Mouse (Mus musculus): ENCODE data around the gene Tubb5. TPM values are rescaled to one million over a fixed set of nuclear protein-coding genes. Genes with fewer than 3 reads are reported as not detected.
A peak's percentile ranks its signal among the peaks of the same experiment; 100 is the strongest.

Tubb5 gene
- polyA plus RNA-seq, 1 experiment from 2014 or later: 567 TPM

DNA sequence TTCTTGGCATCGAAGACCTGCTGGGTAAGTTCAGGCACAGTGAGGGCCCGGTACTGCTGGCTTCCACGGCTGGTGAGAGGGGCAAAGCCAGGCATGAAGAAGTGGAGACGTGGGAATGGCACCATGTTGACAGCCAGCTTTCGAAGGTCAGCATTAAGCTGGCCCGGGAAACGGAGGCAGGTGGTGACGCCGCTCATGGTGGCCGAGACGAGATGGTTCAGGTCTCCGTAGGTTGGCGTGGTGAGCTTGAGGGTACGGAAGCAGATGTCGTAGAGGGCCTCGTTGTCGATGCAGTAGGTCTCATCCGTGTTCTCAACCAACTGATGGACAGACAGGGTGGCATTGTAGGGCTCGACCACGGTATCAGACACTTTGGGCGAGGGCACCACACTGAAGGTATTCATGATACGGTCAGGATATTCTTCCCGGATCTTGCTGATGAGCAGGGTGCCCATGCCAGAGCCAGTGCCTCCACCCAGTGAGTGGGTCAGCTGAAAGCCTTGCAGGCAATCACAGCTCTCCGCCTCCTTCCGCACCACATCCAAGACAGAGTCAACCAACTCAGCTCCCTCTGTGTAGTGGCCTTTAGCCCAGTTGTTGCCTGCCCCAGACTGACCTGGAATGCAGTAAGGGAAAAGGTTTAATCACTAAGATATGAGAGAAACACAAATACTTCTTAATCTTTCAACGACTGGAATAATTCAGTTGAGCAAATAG, 2.5 kb downstream of the Tubb5 start:
- peaks cover 40% of the 10 kb centered on the region for H3K4me1 ChIP-seq (replicated peaks)
- peak overlapping the region; percentile 96; the same call in 1 of the 2 replicates for H3K27ac ChIP-seq
- H3K36me3 ChIP-seq: peaks cover 53% of the 10 kb centered on the region
- H3K4me2 ChIP-seq: peak overlapping the region; percentile 77
- H3K27me3 ChIP-seq: no peaks in the 10 kb centered on the region
- no peaks in the 10 kb centered on the region for H3K9me3 ChIP-seq (replicated peaks)
- H3K9ac ChIP-seq: peak overlapping the region; percentile 85
- WGBS: 70% methylated on average over 26 of the region's 26 CpGs
- H3K4me3 ChIP-seq: peak overlapping the region; percentile 68
- no peak for ATAC-seq (replicated peaks; ENCODE audit: insufficient number of reproducible peaks, insufficient read depth, low FRiP score, low read depth)

DNA sequence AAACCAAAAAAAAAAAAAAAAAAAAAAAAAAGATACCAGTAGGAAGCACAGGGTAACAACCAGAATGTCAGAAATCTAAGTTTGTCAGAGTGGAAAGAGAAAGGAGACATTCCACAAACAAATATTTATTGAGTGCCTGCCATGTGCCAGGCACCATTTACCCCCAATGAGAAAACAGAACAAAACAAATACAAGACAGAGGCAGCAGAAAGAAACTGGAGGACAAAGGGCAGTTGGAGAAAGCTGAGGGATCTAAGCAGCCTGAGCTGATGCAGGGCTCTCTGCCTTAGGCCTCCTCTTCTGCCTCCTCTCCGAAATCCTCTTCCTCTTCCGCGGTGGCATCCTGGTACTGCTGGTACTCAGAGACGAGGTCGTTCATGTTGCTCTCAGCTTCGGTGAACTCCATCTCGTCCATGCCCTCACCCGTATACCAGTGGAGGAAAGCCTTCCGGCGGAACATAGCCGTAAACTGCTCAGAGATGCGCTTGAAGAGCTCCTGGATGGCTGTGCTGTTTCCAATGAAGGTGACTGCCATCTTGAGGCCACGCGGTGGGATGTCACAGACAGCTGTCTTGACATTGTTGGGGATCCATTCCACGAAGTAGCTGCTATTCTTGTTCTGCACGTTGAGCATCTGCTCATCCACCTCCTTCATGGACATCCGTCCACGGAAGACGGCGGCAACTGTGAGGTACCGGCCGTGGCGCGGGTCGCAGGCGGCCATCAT, 3.2 kb downstream of the Tubb5 start:
- H3K27me3 ChIP-seq: no peaks in the 10 kb centered on the region
- peak overlapping the region; percentile 77 for H3K4me2 ChIP-seq
- peaks cover 46% of the 10 kb centered on the region for H3K4me1 ChIP-seq (replicated peaks)
- no peaks in the 10 kb centered on the region for H3K9me3 ChIP-seq (replicated peaks)
- H3K4me3 ChIP-seq: peak overlapping the region; percentile 68
- H3K27ac ChIP-seq: no peak overlapping the region; the same call in 1 of the 2 replicates
- H3K9ac ChIP-seq: peak overlapping the region; percentile 85; the same call in 1 of the 2 replicates
- ATAC-seq (replicated peaks; ENCODE audit: insufficient number of reproducible peaks, insufficient read depth, low FRiP score, low read depth): no peak
- WGBS: 71% methylated on average over 26 of the region's 26 CpGs
- peaks cover 53% of the 10 kb centered on the region for H3K36me3 ChIP-seq

DNA sequence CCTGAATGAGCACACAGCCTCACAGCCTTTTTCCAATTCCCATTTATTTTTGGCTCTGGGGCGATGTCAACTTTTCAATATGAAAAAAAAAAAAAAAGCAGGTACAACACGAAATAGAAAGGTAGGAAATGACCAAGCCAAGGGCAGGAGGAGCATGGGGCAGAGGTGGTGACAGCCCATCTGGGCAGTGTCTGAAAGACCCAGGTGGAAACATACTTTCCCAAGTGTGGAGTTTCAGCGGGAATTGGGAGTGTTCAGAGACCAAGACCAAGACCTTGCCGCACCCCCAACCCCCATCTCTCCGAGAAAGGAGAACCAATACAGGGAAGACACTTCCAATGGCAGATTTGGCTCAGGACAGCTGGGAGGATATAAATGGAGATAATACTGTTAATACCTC, 4.2 kb downstream of the Tubb5 start:
- peaks cover 56% of the 10 kb centered on the region for H3K36me3 ChIP-seq
- 46% methylated on average over 5 of the region's 5 CpGs for WGBS
- no peak overlapping the region for H3K27ac ChIP-seq
- no peak for ATAC-seq (replicated peaks; ENCODE audit: insufficient number of reproducible peaks, insufficient read depth, low FRiP score, low read depth)
- 0 out of 2 replicates have a peak overlapping the region, but pooled peaks have one; percentile 77 for H3K4me2 ChIP-seq
- H3K9me3 ChIP-seq (replicated peaks): no peaks in the 10 kb centered on the region
- no peak overlapping the region for H3K4me3 ChIP-seq
- H3K9ac ChIP-seq: no peak overlapping the region
- peaks cover 43% of the 10 kb centered on the region for H3K4me1 ChIP-seq (replicated peaks)
- H3K27me3 ChIP-seq: no peaks in the 10 kb centered on the region

DNA sequence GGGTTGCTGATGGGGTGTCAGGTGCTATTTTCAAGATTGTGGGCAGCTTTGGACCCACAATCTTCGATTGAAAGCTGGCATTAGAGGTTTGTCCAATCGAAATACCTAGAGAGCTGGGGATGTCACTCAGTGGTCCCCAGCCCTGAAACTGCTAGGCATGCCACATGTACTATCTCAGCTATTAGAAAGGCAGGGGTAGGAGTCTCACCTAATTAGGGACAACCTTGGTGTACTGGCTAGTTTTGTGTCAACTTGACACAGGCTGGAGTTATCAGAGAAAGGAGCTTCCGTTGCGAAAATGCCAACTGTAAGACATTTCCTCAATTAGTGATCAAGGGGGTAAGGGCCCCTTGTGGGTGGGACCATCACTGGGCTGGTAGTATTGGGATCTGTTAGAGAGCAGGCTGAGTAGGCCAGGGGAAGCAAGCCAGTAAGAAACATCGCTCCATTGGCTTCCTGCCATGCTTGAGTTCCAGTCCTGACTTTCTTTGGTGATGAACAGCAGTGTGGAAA, 4.8 kb downstream of the Tubb5 start:
- H3K4me1 ChIP-seq (replicated peaks): peaks cover 40% of the 10 kb centered on the region
- no peak for ATAC-seq (replicated peaks; ENCODE audit: insufficient number of reproducible peaks, insufficient read depth, low FRiP score, low read depth)
- 17% methylated on average over 5 of the region's 5 CpGs for WGBS
- H3K9ac ChIP-seq: no peak overlapping the region
- no peak overlapping the region for H3K4me3 ChIP-seq
- peaks cover 62% of the 10 kb centered on the region for H3K36me3 ChIP-seq
- no peaks in the 10 kb centered on the region for H3K27me3 ChIP-seq
- no peaks in the 10 kb centered on the region for H3K9me3 ChIP-seq (replicated peaks)
- H3K4me2 ChIP-seq: no peak overlapping the region
- peak overlapping the region; percentile 48 for H3K27ac ChIP-seq

DNA sequence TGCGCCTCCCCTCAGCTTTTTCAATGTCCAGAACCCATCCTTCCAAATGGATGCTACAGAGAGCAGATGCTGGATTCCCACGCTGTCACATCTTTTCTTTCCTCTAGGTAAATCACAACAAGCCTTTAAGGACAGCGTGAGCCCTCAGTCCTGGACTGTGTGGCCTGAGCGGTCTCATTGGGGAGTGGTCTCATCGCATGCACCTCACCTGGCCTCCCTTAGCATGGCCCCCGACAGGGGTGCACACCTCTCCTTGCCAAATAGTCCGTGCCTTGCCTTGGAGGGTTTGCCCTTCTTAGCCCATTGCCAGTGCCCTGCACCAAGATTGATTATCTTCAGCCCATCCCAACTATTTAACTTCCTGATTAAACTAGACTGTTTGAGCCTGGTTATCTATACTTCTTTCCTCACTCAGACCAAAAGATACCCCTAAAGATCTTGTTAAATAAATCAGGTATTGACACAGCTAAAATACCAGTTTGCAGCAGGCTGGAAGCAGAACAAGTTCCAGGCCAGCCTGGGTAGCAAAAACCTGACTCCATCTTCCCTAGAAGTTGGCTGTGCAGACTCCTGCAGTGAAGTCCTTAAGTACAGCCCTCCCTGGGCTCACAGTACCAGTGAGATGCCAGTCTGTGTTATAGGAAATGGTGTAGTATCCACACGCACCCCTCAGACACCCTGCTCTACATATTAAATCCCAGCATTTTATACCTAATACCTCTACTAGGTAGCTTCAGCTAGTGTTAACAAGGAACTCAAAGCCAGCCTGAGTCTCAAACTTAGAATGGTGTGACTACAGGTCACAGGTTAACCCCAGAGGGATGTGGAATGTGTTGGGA, 5.5 kb downstream of the Tubb5 start:
- H3K36me3 ChIP-seq: peaks cover 69% of the 10 kb centered on the region
- WGBS: 71% methylated on average over 8 of the region's 8 CpGs

DNA sequence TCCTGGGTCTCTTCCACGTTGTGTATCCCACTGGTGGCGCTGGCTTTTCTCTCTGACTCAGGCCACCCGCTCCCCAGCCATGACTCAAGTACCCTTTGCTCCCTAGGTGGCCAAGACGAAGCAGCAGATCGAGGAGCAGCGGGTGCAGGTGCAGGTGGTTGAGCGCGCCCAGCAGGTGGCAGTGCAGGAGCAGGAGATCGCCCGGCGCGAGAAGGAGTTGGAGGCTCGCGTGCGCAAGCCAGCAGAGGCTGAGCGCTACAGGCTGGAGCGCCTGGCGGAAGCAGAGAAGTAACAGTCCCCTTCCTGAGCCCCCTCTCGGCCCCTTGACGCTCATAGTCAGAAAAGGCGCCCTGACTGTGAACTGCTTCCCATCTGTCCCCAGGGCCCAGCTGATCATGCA, 8.4 kb downstream of the Tubb5 start:
- peak overlapping the region; percentile 41; the same call in 1 of the 2 replicates for H3K4me2 ChIP-seq
- H3K9me3 ChIP-seq (replicated peaks): no peaks in the 10 kb centered on the region
- no peaks in the 10 kb centered on the region for H3K27me3 ChIP-seq
- WGBS: 2% methylated on average over 21 of the region's 21 CpGs
- 0 out of 2 replicates have a peak overlapping the region, but pooled peaks have one; percentile 43 for H3K9ac ChIP-seq
- ATAC-seq (replicated peaks; ENCODE audit: insufficient number of reproducible peaks, insufficient read depth, low FRiP score, low read depth): peak; percentile 75
- H3K36me3 ChIP-seq: peaks cover 76% of the 10 kb centered on the region
- peak overlapping the region; percentile 58 for H3K27ac ChIP-seq
- H3K4me1 ChIP-seq (replicated peaks): peaks cover 26% of the 10 kb centered on the region
- H3K4me3 ChIP-seq: 0 out of 2 replicates have a peak overlapping the region, but pooled peaks have one; percentile 24

More for the DNA sequence above, 5.5 kb downstream of the Tubb5 start:
- Histone ChIP-seq H3K4me3 (no peak overlapping the region), H3K9ac (no peak overlapping the region), H3K4me1 (replicated peaks) (peaks cover 40% of the 10 kb centered on the region), H3K27me3 (no peaks in the 10 kb centered on the region), H3K4me2 (no peak overlapping the region), H3K27ac (no peak overlapping the region), H3K9me3 (replicated peaks) (no peaks in the 10 kb centered on the region)
- ATAC-seq (replicated peaks; ENCODE audit: insufficient number of reproducible peaks, insufficient read depth, low FRiP score, low read depth): no peak

DNA sequence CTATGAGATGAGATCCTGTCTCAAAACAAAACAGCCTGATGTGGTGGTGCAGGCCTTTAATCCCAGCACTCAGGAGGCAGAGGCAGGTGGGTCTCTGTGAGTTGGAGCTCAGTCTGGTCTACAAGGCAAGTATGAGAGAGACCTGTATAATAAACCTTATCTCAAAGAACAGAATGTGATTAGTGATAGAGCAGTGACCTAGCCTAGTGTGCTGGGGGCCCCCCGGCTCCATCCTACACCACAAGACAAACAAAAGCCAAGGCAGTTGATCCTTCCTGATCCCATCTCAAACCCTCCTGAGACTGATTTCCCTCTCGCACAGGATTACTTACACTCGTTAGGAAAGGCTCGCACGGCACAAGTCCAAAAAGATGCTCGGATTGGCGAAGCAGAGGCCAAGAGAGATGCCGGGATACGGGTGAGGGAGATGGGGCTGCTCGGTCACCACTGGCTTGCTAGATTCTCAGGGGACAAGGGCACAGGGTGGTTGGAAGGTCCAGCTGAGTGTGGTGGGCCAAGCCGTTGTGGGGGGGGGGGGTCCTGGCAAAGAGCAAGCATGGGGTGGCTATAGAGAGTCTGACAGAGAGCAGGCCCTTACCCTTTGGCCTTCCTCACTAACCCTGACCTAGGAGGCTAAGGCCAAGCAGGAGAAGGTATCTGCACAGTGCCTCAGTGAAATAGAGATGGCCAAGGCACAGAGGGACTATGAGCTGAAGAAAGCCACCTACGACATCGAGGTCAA, 12.8 kb downstream of the Tubb5 start:
- Histone ChIP-seq H3K4me3 (no peak overlapping the region), H3K9me3 (replicated peaks) (no peaks in the 10 kb centered on the region), H3K4me1 (replicated peaks) (peaks cover 28% of the 10 kb centered on the region), H3K36me3 (peaks cover 38% of the 10 kb centered on the region), H3K9ac (no peak overlapping the region), H3K27me3 (no peaks in the 10 kb centered on the region), H3K27ac (no peak overlapping the region), H3K4me2 (no peak overlapping the region)
- ATAC-seq (replicated peaks; ENCODE audit: insufficient number of reproducible peaks, insufficient read depth, low FRiP score, low read depth): no peak
- 93% methylated on average over 13 of the region's 13 CpGs for WGBS

DNA sequence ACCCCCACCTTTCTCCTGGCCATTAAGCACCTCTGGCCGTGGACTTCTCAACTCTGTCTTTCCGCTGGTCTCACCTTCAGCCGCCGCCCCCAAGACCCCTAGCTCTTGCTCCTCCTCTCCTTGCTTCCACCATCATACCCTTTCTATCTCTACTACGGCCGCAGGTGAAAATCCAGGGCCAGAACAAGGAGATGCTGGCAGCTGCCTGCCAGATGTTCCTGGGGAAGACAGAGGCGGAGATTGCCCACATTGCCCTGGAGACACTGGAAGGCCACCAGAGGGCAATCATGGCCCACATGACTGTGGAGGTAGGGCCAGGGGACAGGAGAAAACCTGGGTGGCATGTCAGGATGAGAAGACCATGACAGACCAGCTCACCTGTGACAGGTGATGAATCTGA, 13.7 kb downstream of the Tubb5 start:
- Histone ChIP-seq H3K27ac (no peak overlapping the region), H3K9me3 (replicated peaks) (no peaks in the 10 kb centered on the region), H3K4me2 (peak overlapping the region; percentile 82), H3K4me3 (peak overlapping the region; percentile 75), H3K36me3 (peaks cover 38% of the 10 kb centered on the region), H3K27me3 (no peaks in the 10 kb centered on the region), H3K4me1 (replicated peaks) (peaks cover 21% of the 10 kb centered on the region), H3K9ac (peak overlapping the region; percentile 78)
- ATAC-seq (replicated peaks; ENCODE audit: insufficient number of reproducible peaks, insufficient read depth, low FRiP score, low read depth): no peak
- WGBS: 62% methylated on average over 7 of the region's 7 CpGs

DNA sequence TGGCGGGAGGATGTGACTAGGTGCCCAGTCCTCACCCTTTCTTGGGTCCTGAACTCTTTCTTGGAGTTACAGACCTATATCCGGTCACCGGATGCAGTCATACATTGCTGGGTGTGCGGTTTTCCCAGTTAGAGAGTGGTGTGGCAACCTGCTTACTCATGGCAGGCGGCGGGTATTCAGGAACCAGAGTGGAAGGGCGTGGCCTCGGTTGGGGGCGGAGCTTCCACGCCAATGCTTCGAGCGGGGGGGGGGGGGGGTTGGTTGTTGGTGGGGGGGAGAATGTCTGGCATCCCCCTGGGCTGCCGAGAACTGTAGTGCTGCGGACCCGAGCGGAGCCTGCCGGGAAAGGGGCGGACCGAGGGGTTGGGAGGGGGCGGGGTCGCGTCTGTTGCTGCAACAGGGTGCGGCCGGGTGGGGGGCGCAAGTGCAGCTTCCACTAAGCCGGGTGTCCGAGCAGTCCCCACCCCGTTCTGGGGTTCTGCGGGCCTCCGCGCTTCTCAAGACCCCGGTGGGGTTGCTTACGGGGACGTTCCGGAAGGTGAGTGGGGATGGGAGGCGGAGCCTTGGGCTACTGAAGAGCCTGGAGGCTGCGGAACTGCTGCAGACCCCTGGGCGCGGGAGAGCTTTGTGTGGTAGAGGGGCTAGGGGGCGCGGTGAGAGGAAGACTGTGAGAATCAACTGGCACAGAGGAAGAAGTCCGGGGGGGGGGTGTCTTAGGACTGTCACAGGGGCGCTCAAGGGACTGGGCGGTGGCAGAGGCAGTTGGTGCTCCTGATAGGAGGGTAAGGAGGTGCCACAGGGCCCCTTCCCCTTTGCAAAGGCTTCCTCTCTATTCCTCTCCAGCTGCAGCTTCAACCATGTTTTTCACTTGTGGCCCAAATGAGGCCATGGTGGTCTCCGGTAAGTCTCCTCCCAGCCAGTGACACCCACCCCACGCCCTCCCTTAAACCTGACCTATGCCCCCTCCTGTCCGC, 14.9 kb downstream of the Tubb5 start, which contains the start of gene Flot1:
Gene Flot1, plus strand, starts transcription at position 267 of the 974 bp plus-strand sequence.
- H3K4me1 ChIP-seq (replicated peaks): peaks cover 20% of the 10 kb centered on the region
- ATAC-seq (replicated peaks; ENCODE audit: insufficient number of reproducible peaks, insufficient read depth, low FRiP score, low read depth): peak; percentile 84
- no peaks in the 10 kb centered on the region for H3K9me3 ChIP-seq (replicated peaks)
- H3K4me2 ChIP-seq: peak within 1 kb of the TSS; percentile 82
- 0% methylated on average over 45 of the region's 47 CpGs for WGBS
- H3K9ac ChIP-seq: peak within 1 kb of the TSS; percentile 78
- peaks cover 28% of the 10 kb centered on the region for H3K36me3 ChIP-seq
- peak within 1 kb of the TSS; percentile 88 for H3K27ac ChIP-seq
- no peaks in the 10 kb centered on the region for H3K27me3 ChIP-seq
- peak within 1 kb of the TSS; percentile 75 for H3K4me3 ChIP-seq

Data from heart, embryonic 15.5 days (tissue).